Mouse (Mus musculus): ENCODE measurements at regions not wholly inside any gene's neighbourhood (a gene's known extent, or its start where the extent isn't known, plus 50 kb on each side); places are given as distances from the start of the nearest gene placed in this dataset.

DNA sequence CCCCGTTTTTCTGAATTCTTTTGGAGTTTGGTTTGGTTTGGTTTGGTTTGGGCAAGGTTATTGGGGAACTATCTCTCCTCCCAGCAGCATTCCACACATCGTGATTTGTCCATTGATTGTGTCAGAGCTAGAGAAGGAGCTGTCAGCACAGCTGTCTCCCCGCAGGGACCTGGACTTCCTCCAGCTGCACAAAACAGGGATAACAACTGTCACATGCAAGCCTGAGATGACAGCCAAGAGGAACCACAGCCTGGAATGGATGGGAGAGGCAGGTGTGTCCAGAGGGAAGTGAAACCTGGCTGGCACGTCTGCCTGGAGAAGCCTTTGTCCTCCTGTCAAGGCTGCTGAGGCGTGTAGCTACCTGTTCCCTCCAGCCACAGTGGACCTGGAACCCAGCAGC is 274.5 kb upstream of the Sulf2 start:
- TF ChIP-seq CTCF (IDR thresholded peaks at IDR 0.05; ENCODE audit: low read depth) (no peak), EP300 (IDR thresholded peaks at IDR 0.05; ENCODE audit: low read depth) (no peak)
